Mouse (Mus musculus) cerebellum, adult 2 months (tissue): ENCODE results near the gene Dlec1. TPM values are rescaled to one million over a fixed set of nuclear protein-coding genes. Genes with fewer than 3 reads are reported as not detected.

Source experiments
- DNase-seq, 2 experiments: peaks; one replicate each; pipeline ENCODE4 v3.0.0; 2021
- H3K27ac ChIP-seq: fragments of 200-500 bp; 2 replicates; pipeline ENCODE4 v1.5.1; 2012; ENCODE audit warnings: low read length, control low read depth, inconsistent platforms; ENCODE audit not compliant: insufficient read depth
- H3K27me3 ChIP-seq: fragments of 200-500 bp; 2 replicates; pipeline ENCODE4 v1.6.1; 2012; ENCODE audit warnings: inconsistent platforms, mild to moderate bottlenecking, low read length, moderate library complexity; ENCODE audit not compliant: control insufficient read depth, insufficient read depth
- H3K4me1 ChIP-seq: fragments of 200-500 bp; 2 replicates; pipeline ENCODE4 v1.6.1; 2011; ENCODE audit warnings: low read length; ENCODE audit not compliant: control insufficient read depth, insufficient read depth
- H3K4me3 ChIP-seq: fragments of 200-500 bp; replicated peaks from 2 replicates; pipeline ENCODE3; 2011; ENCODE audit warnings: mild to moderate bottlenecking, low read depth, low read length, control low read depth; ENCODE audit not compliant: insufficient read depth
- CTCF ChIP-seq: fragments of 200-500 bp; IDR thresholded peaks from 2 replicates; pipeline ENCODE4 v1.5.1; 2011; ENCODE audit warnings: low read depth, mild to moderate bottlenecking, control low read depth, low read length, moderate library complexity, borderline replicate concordance; ENCODE audit not compliant: insufficient read depth
- POLR2A ChIP-seq: fragments of 200-500 bp; IDR thresholded peaks from 2 replicates; pipeline ENCODE4 v1.6.1; 2011; ENCODE audit warnings: low read length, control low read depth, borderline replicate concordance; ENCODE audit not compliant: insufficient read depth
- WGBS: fragments of 180-500 bp; shearing (Covaris S2); methylation state at CpG from one replicate; pipeline ENCODE4 v1.1.7; 2018; 5-methylcytosine and 5-hydroxymethylcytosine counted together
- polyA plus RNA-seq: library from polyadenylated mRNA; depleted of rRNA; stranded (reverse); fragments of >200 nt; gene quantifications from 2 replicates; pipeline ENCODE4 v1.2.3, GENCODE M21; 2012; rRNA removed

Dlec1 gene
- polyA plus RNA-seq: 1.2 and 2.1 TPM in 2 replicates

DNA sequence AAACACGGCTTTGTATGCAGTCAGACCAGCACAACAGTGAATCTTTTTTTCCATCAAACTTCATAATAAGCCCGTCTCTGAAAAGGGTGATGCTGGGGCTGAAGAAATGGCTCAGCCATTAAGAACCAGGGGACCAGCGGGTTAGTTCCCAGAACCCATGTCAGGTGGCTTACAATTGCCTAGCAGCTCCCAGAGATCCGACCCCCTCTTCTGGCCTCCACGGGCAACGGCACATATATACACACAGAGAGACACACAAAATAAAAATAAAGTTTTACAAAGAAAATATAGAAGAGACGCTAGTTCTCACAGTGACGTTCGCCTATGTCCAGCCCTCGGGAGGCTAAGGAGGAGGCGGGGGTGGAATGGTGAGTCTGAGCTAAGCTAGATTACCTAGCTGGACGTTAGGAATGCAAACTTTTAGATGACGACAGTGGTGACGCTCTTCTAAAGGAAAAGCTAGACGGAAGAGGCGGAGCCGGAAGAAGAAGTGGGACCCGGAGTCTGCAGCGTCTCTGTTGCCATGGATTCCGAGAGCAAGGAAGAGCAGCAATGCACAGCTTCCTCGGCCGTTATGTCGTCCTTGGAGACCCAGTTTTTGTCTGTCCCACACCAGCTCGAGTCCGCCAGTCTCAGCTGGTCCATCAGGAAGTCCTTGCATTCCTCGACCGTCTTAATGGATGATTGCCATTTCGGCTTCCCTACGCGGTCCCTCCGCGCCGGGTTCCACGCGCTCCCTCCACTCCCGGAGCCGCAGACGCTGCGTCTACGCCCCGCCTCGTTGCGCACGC is at the start of gene Dlec1:
Gene Dlec1 (plus strand): TSS at position 487 of the 791 bp plus-strand sequence.
- no peak within 1 kb of the TSS for H3K27ac ChIP-seq

GRCm38 (mm10) chr9:119053964-119054576 is 48.2 kb upstream of the Dlec1 start:
- Histone ChIP-seq H3K4me1 (no peaks in the 10 kb centered on the region), H3K27ac (no peak overlapping the region), H3K4me3 (no peak overlapping the region), H3K27me3 (no peaks in the 10 kb centered on the region; the same call in 1 of the 2 replicates)
- 88% methylated on average over 9 of the region's 9 CpGs for WGBS
- no peak for DNase-seq
- TF ChIP-seq CTCF (no peak), POLR2A (no peak)

More for the DNA sequence above, at the start of gene Dlec1:
- DNase-seq: peak; percentile 51 to 56
- Histone ChIP-seq H3K4me1 (no peaks in the 10 kb centered on the region), H3K27me3 (no peaks in the 10 kb centered on the region), H3K4me3 (peak within 1 kb of the TSS; percentile 61)
- WGBS: 4% methylated on average over 44 of the region's 44 CpGs
- TF ChIP-seq CTCF (no peak), POLR2A (no peak)

GRCm38 (mm10) chr9:119055336-119055735 is 46.9 kb upstream of the Dlec1 start:
- 88% methylated on average over 4 of the region's 4 CpGs for WGBS
- no peak overlapping the region for H3K4me3 ChIP-seq
- no peak overlapping the region for H3K27ac ChIP-seq
- TF ChIP-seq POLR2A (no peak), CTCF (no peak)
- no peak for DNase-seq
- H3K27me3 ChIP-seq: no peaks in the 10 kb centered on the region; the same call in 1 of the 2 replicates
- H3K4me1 ChIP-seq: no peaks in the 10 kb centered on the region

DNA sequence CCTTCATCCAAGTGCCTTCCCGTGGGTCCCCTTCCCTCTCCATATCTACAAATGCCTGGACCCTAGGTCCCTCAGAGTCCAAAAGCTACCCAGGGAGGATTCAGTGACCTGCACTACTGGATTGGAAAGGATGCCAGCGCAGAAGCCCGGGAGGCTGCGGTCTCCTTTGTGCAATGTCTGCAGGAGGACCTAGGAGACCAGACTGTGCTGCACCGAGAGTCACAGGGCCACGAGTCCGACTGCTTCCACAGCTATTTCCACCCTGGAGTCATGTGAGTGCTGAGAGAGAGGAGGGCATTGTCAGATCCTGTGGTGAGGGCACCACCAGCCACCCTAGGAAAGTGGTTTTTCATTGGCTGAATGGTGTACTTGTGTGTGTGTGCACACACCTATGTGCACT is 44.0 kb upstream of the Dlec1 start:
- Histone ChIP-seq H3K27ac (no peak overlapping the region), H3K4me1 (no peaks in the 10 kb centered on the region), H3K4me3 (no peak overlapping the region), H3K27me3 (no peaks in the 10 kb centered on the region)
- 78% methylated on average over 7 of the region's 7 CpGs for WGBS
- TF ChIP-seq CTCF: no peak
- TF ChIP-seq POLR2A: no peak
- no peak for DNase-seq

DNA sequence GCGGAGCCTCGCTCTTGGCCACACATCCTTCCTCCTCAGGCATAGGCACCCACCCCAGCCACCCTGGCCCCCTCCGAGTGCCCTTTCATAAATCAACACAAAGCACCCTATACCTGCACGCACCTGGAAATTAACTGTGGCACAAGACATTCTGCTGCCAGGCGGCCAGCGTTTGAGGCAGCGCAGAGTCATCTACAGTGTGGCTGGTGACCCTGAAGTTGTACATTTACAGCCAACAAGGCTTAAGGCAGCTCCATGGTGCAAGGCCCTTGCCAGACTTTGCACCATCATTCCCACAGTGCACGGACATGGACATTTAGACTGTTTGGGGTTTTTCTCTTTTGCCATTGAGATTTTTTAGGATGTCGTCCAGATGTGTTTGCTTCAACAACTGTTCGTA is 41.6 kb upstream of the Dlec1 start:
- Histone ChIP-seq H3K4me3 (no peak overlapping the region), H3K27me3 (no peaks in the 10 kb centered on the region), H3K4me1 (no peaks in the 10 kb centered on the region), H3K27ac (no peak overlapping the region)
- no peak for TF ChIP-seq CTCF
- TF ChIP-seq POLR2A: no peak
- no peak for DNase-seq
- WGBS: 90% methylated on average over 10 of the region's 10 CpGs

GRCm38 (mm10) chr9:119063036-119063644 is 39.1 kb upstream of the Dlec1 start:
- H3K27me3 ChIP-seq: no peaks in the 10 kb centered on the region
- 31% methylated on average over 19 of the region's 19 CpGs for WGBS
- no peak for TF ChIP-seq CTCF
- no peak for TF ChIP-seq POLR2A
- no peak overlapping the region for H3K27ac ChIP-seq
- no peak for DNase-seq
- H3K4me1 ChIP-seq: no peaks in the 10 kb centered on the region
- no peak overlapping the region for H3K4me3 ChIP-seq

DNA sequence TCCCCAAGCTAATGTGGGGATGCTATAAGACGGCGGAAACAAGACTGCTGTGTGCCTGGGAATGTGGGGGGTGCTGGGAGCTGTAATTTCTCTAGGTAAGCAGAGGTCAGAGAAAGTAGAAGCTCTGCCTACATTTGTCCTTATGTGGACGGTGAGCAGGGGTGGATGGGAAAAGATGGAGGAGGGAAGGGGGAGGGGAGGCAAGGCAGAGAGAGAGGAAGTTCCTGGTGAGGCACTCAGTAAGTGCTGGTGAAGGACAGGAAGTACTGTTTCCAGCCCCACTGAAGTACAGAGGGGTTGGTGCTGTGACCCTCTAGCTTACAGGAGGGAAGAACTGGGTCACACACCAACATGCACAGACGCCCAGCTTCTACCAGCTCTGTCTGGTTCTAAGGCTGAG is 38.0 kb upstream of the Dlec1 start:
- TF ChIP-seq POLR2A: no peak
- no peak for TF ChIP-seq CTCF
- 78% methylated on average over 4 of the region's 4 CpGs for WGBS
- H3K27ac ChIP-seq: no peak overlapping the region
- H3K4me1 ChIP-seq: no peaks in the 10 kb centered on the region
- no peak for DNase-seq
- no peaks in the 10 kb centered on the region for H3K27me3 ChIP-seq
- no peak overlapping the region for H3K4me3 ChIP-seq

DNA sequence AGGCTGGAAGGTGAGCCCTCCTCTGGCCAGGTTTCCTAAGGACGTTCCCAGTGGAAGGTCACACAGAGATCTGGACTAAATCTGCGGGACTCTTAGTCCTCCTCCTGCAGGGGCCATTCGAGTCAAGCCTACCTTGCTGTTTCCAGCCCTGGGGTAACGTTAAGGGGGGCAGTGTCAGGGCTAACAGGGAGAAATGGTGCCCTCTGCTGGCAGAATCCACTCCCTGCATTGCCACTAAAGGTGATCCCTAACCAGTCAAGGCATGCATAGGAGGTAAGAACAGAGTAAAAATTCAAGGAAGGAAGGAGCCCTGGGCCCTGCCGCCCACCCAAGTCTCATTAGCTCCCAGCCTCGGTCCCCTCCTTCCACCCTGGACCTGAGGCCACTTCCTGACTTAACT is 34.7 kb upstream of the Dlec1 start:
- peak; percentile 54 to 73 for DNase-seq
- no peak overlapping the region for H3K27ac ChIP-seq
- no peaks in the 10 kb centered on the region for H3K4me1 ChIP-seq
- no peak for TF ChIP-seq POLR2A
- TF ChIP-seq CTCF: peak; percentile 93
- 3% methylated on average over 6 of the region's 6 CpGs for WGBS
- H3K27me3 ChIP-seq: no peaks in the 10 kb centered on the region
- no peak overlapping the region for H3K4me3 ChIP-seq
